Mouse (Mus musculus) skeletal muscle tissue, adult 2 months (tissue): Measurements from ENCODE around the gene Vipr1.
"Not testable (repeated sequence)": the region's sequence is repeated elsewhere in the genome, so short reads cannot be mapped to it uniquely, and the experiment has no call there.

Source experiments
- DNase-seq: peaks from one replicate; pipeline ENCODE4 v3.0.0-alpha.2; 2012; ENCODE audit warnings: low read depth, low spot score

The Vipr1 gene

DNA sequence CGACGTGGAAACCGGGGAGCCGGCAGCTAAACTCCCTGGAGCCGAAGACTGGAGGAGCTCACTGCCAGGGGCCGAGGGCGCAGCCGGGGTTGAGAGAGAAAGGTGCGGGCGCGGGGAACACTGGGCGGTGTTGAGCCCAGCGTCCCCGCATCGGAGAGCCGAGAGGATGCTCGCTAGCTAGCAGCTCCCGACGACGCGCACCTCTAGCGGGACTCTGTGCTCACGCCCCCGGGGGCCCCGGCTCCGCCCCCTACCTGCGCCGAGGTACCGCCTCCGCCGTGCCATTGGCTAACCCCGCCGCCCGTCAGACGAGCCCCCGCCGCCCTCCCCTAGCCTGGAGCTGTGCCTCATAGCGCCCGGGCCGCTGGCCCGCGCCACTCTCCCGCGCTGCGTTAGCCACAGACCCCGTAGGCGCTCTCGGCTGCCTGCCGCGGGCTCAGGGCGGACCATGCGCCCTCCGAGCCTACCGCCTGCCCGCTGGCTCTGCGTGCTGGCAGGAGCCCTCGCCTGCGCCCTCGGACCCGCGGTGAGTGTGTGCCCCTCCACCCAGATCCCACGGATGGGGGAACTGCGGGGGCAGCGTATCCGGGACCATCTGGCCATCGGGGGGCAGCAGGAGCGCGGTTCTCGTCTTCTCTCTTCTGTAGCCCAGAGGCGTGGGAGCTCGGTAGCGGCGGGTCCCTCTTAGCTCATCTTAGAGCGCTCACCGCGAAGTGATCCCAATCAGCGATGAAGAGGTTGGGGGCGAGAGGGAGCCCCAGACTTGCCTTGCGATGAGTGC lies at the start of gene Vipr1:
Gene Vipr1 (plus strand): TSS at position 316 of the 781 bp plus-strand sequence.
- no peak for DNase-seq

DNA sequence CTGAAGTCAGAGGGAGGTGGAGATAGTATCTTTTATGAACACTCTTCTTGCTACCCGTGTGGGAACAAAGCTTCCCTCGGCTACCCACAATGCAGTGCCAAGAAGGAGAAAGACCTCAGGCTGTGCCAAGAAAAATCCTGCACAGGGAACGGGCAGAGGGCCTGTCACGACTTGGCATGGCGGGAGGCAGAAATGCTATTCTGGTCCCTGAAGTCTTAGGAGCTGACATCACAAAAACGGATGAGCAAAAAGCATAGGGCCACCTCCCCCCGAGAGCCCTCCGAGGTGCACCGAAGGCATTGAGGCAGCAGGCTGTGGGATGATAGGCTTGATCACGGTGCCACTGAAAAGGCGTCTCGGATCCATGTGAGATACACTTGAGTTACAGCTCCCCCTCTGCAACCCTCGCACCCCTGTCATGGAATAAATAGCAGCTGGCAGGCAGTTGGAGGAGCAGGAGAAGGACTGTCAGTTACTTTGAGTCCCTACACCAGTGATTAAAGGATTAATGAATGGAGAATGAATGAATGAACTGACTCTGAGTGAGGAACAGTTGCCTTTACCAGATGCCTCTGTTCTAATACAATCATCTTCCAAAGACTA lies 49.5 kb upstream of the Vipr1 start:
- DNase-seq = no peak

DNA sequence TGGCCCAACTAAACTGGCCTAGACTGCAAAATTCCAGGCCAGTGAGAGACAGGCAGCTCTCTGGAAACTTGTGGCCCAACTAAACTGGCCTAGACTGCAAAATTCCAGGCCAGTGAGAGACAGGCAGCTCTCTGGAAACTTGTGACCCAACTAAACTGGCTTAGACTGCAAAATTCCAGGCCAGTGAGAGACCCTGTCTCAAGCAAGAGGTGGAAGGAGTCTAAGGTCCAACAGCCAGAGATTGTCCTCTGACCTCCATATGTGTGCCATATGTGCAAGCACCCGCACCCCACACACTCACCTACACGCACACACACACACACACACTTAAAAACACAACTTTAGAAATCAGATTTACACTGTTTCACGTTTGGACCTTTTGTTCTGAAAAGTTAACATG lies 48.7 kb upstream of the Vipr1 start:
- not testable (repeated sequence) for DNase-seq

DNA sequence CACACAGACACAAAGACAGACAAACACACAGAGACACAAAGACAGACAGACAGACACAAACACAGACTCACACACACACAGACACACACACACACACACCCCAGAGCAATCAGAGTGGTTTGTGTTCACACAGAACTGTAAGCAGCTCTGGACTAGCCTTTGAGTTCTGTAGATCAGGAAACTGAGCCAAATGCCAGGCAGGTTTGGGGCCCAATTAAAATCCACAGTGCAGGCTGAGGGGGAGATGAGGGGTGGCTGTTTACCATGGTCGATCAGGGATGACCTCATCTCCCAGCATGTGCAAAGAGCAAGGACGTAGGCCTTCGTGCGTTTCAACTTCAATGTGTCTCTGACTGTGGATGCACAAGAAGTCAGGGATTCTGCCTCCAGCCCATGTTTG lies 47.7 kb upstream of the Vipr1 start:
- no peak for DNase-seq

DNA sequence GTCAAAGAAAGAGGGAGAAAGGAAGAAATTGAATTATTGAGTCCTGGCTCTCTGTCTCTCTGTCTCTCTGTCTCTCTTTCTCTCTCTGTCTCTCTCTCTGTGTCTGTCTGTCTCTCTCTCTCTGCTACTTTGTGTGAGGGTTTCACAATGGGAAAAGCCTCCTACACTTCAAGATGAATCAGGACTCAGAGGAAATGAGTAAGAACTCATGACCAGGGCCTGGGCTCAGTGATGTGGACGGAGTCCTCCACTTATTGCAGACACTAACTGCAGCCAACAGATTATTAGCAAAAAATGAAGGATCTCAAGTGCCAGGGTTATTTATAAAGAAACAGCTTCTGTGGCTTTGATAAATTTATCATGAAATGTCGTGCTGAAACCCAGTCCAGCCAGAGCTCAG lies 44.4 kb upstream of the Vipr1 start:
- no peak for DNase-seq

DNA sequence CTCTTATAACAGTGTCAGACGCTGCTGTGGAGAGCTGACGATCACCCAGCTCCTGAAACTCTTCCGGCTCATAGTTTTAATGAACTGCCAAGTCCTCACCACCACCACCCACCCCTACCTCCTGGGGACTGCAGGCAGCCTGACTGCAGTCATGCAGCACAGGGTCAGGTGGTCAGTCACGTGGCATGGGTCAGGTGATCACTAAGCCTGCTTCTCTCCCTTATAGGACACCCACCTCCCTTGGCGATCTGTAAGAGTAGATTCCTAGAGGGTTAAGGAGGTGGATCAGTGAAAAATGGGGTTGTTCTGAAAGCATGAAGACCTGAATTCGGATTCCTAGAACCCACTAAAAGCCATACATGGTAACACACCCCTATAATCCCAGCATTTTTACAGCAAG lies 43.0 kb upstream of the Vipr1 start:
- DNase-seq = no peak

DNA sequence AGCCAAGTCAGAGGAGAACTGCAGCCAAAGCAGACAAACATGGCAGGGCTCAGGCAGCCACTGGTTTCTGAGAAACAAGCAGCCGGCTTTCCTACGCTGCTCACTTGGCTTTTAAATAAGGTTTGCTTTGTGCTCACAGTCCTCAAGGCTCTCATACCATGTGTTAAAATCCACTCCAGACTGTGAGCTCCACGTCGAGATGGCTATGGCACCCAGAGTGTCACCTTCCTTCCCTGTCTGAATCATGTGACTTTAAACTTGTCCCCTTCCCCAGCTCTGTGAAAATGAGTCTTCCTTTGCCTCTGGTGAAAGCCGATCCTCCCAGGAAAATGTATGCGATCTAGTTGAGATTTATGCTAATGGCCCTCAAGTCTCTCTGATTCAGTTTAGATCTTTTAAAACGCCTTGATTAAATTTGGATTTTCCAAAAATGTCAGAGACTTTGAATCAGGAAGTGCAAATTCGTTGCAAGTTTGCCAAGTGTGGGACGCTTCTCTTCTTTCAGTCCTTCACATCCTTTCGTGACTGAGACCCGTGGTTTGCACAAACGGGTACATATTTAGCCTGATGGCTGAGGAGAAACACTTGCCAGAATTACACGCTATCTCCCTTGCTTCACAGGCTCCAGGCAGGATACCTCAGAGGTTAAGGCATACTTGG lies 42.2 kb upstream of the Vipr1 start:
- DNase-seq = no peak

DNA sequence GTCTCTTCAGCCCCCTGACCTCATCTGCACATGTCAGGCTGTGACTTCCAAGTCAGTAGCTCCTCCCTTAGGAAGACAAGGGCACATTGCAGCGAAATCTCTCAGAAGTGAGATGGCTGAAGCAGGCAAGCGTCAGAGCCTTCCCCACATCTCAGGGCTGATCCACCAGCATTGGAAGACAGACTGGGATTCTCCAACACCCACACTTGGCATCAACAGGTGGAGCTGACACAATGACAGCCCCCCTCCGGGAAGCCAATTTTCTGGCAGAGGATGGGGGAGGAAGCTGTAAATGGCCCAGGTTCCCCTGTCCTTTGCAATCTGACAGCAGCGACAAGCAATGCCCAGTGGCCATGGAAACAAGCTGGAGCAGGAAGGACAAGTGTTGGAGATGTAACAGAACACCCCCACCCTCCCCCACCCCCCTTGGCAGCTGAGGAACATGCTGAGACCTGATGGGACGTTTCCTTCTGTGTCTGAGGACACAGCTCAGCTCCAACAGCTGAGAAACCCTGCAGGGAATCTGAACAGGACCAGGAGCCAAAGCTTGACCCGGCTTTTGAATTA lies 41.6 kb upstream of the Vipr1 start:
- DNase-seq = peak; percentile 41

DNA sequence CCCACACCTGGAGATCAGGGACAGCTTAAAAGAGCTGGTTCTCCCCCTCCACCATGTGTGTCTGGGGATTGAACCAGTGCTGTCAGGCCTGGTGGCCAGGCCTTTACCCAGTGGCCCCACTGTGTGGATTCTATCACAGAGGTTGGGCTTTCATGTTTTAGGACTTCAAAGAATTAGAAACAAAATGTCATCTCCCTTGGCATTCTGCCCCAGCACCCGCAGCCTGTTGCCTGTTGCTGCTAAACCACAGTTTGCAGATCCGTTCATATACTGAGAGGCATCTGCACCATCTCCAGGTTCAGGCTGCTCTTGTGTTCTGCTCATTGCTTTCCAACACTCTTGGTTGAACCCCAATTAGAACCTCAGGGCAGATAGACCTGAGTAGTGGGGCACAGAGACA lies 40.1 kb upstream of the Vipr1 start:
- DNase-seq = no peak

DNA sequence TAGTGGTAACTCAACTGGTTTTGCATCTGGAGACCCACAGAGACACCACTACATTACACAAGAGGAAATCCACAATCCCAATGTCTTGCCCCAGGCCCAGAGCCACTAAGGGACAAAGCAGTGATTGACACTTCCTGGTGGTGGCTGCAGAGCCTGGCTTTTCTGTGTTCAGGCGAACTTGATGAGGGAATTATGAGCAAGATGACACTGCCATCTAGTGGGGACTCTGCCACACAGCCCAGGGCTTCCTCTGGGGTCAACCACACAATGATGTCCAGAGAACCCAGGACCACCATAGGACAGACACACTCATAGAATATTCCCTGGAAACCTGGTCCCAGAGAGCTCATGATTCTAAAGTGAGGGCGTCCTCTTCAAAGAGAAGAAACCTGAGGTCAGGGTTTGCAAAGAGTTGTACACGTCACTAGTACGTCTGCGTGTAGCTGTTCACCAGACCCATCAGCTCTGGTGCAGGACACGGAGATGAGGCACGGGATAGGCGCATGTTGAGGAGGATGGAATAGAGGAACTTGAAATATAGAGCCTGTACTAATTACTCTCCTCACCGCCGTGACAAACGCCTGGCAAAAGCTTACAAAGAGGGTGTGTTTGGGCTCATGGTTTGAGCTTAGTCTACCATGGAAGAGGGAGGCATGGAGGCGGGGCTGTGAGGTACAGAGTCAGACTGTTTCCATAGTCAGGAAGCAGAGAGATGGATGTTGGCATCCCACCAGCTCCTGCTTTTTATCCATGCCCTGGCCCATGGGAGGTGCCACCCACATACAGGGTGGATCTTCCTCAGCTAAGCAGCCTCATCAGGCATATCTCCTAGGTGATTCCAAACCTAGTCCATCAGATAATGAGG lies 36.9 kb upstream of the Vipr1 start:
- DNase-seq = peak; percentile 72

DNA sequence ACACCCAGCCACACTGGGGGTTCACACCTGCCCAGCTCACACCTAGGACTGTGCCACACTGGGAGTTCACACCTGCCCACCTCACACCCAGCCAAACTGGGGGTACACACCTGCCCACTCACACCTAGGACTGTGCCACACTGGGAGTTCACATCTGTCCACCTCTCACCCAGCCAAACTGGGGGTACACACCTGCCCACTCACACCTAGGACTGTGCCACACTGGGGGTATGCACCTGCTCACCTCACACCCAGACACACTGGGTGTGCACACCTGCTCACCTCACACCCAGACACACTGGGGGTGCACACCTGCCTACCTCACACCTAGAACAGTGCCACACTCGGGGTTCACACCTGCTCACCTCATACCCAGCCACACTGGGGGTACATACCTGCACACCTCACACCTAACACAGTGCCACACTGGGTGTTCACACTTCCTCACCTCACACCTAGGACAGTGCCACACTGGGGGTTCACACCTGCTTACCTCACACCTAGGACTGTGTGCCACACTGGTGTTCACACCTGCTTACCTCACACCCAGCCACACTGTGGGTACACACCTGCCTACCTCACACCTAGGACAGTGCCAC lies 35.9 kb upstream of the Vipr1 start:
- no peak for DNase-seq

DNA sequence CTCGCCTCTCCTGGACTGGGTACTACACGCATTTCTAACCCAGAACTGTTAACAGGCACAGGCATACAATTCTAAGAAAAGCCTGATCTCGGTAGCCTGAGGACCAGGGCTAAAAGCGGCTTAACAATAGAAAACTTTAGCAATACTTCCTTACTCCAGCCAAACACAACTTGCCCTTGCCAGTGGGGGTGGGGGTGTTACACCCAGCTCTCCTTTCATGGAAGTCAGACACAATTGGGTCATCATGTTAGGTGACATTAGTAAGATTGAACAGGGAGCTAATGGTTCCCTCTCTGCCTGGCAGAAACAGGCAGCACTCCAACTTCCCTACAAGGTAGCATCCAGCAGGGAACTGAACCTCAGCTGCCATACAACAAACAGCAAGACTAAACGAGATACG lies 33.1 kb upstream of the Vipr1 start:
- no peak for DNase-seq

DNA sequence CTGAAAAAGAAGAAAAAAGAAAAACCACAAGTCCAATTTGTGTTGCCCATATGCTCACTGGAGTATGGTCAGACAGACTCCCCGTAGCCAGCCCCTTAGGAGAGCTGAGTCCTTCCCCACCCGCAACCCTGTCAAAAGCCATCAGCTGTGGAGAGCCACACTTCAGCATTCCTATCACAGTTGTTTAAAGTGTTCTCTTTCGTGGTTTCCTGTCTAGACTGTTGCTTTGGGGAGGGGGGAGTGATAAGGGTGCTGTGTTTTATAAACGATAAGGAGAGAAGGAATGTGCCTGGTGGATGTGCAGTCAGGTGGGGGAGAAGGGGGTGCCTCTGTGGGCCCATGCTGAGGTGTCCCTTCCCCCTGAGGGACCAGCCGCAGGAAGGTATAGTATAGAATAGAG lies 29.3 kb upstream of the Vipr1 start:
- no peak for DNase-seq

DNA sequence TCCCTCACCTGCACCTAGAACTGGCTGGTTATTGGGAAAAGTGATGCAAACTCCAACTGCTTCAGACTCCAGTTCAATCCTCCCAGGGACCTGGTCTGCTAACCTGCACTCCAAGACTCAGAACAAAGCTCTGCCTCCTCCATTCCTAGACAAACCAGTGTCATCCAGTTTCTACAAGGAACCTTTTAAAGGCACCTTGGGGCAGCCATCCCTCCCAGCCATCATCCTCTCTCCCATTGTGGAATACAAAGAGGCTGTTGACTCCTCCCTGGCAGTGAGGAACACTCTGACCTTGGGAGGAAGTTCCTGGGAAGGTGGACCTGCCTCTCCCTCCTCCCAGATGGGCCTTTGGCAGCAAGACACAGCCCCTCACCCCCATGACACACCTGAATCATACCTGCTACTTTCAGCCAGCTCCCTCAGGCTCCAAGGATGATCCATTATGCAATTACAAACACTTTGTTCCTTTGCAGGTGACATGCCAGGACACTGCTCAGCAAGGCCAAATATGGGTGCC lies 28.2 kb upstream of the Vipr1 start:
- no peak for DNase-seq

DNA sequence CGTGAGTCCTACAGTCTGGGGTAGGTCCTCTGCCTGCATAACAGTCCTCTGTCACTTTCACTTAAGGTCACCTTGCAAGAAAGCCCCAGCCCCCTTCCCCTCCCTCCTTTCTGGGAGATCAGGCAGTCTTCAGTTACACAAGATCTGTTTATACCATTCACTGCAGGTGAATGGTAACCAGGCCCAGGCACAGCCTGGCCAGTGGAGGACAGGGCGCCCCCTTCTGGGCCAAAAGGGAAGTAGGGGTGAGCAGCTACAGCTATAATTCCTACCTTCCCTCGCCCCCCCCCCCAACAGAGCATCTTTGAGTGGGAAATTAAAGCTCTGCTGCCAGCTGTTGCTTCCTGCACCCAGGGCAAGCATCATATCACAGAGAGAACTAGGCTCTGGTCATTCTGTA lies 26.0 kb upstream of the Vipr1 start:
- no peak for DNase-seq

DNA sequence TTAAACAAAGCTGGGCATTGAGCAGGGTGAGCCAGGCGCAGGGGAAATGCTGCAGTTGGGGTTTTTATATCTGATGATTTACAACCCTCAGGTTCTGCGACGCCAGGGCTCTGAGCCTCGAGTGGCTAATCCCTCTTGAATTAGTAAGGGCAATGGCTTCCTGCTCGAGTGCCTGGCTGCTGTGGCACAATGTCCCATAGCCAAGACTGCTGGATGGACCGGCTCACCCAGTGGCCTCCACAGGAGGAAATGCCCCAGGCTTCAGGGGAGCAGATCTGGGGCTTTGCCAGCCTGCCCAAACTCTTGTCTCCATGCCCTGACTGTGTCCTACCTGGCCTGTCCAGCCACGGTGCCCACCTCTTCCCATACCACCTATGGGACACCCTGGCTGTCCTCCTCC lies 23.1 kb upstream of the Vipr1 start:
- no peak for DNase-seq

DNA sequence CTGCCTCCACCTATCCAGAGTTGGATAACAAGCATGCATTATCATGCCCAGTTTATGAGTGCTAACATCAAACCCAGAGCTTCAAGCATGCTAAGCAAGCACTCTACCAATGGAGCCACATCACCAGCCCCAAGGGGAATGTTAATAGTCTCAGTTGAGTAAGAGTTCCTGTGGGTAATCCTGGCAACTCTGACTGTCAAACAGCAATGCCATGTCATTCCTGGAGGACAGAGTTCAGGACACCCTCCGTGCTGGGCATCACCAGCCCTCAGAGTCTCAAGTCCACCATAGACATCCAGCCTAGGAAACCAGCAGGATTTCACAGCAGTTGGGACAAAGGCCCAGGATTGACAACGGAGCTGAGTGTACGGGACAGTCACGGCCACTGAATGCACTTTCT lies 19.3 kb upstream of the Vipr1 start:
- no peak for DNase-seq

DNA sequence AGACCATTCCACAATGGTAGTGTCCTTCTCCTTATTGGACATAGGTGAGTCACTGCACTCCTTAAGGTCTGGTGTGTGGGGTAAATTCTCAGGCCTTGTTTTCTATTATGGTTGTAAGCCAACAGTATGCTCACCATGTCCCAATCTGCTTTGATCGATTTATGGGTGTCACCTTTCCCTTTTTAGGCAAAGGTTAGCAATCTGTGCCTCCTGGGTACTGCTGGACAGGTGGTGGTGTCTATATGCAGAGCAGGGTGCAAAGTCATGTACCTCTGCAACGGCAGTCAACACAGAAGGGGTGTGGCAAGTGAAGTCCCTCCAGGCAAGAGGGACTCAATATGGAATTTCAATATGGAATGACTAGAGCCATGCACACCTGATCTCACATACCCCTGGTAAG lies 17.6 kb upstream of the Vipr1 start:
- DNase-seq = no peak

DNA sequence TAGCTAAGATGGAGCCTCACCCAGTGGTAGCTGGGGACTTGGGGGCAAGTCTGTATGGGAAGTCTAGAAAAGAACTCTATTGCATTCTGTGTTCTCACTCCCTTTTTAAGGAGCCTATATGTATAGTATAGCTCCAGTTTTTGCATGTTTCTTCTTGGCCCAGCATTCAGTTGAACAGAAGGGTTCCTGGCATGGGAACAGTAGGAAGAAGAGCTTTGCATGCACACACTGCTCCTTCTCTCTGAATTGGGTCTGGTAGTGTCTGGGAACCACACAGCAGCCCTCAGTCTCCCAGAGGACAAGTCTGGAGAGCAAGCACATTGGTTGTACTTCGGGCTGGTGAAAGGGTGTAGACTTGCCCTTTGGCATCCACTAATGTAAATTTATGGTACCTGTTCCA lies 11.9 kb upstream of the Vipr1 start:
- DNase-seq = no peak

DNA sequence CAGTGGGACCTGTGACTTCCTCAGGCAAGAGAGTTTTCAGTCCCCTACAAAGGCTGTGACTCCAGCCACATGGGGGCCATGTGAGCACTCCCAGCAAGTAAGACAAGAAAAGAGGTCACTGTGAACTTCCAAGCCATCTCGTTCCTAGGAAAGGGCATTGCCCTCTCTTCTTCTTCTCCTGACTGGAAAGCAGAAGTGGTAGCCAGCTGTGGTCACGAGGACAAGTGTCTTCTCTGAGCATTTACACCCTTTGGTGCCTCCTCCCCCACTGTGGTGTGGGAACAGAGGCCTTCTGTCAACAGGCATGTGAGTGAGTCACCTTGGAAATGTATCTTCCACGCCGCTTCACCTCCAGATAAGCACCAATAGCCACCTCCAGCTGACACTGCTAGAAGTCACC lies 10.6 kb upstream of the Vipr1 start:
- DNase-seq = no peak

DNA sequence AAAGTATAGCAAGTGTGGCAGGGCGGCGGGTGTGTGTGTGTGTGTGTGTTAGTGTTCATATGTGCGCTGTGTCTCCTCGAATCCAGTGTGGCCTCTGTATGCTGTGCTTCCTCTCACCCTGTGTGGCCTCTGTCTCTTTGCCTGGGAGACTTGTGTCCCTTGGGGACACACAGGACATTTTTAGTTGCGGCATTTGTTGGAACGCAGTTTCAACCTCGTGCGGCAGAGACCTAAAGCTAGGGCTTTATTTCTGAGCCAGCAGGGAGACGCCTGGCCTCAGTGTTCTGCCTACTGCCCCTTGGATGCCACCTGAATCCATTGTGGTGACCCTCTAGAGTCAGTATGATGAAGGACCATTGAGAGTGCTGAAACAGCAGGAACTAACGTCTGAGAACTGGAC lies 9.6 kb upstream of the Vipr1 start:
- no peak for DNase-seq
